Mouse (Mus musculus) forebrain, embryonic 10.5 days (tissue): ENCODE results near the gene Gm9903. TPM values are rescaled to one million over a fixed set of nuclear protein-coding genes. Genes with fewer than 3 reads are reported as not detected.

ENCODE experiments used
- DNase-seq: peaks from one replicate; pipeline ENCODE4 v3.0.0-alpha.2; 2017; ENCODE audit warnings: low spot score; ENCODE audit errors: extremely low spot score
- H3K27ac ChIP-seq: fragments of 300-500 bp; sonication (generic); 2 replicates; pipeline ENCODE4 v1.5.1; 2016; ENCODE audit warnings: mild to moderate bottlenecking
- H3K27me3 ChIP-seq: fragments of 300-500 bp; sonication (generic); 2 replicates; pipeline ENCODE4 v1.6.1; 2016; ENCODE audit warnings: mild to moderate bottlenecking; ENCODE audit not compliant: poor library complexity, severe bottlenecking
- H3K36me3 ChIP-seq: fragments of 300-500 bp; sonication (generic); replicated peaks from 2 replicates; pipeline ENCODE4 v1.6.1; 2016; ENCODE audit warnings: mild to moderate bottlenecking, moderate library complexity
- H3K4me1 ChIP-seq: fragments of 300-500 bp; sonication (generic); 2 replicates; pipeline ENCODE4 v1.6.1; 2016
- H3K4me3 ChIP-seq: fragments of 300-500 bp; sonication (generic); 2 replicates; pipeline ENCODE4 v1.5.1; 2016; ENCODE audit warnings: mild to moderate bottlenecking, moderate library complexity
- H3K9me3 ChIP-seq: fragments of 300-500 bp; sonication (generic); 2 replicates; pipeline ENCODE4 v1.6.1; 2016; ENCODE audit warnings: mild to moderate bottlenecking, moderate library complexity
- WGBS: fragments of 180-500 bp; shearing (Covaris S2); methylation state at CpG from one replicate; pipeline ENCODE4 v1.1.7; 2016; 5-methylcytosine and 5-hydroxymethylcytosine counted together
- polyA plus RNA-seq: library from polyadenylated mRNA; unstranded; fragments of >200 nt; fragmentation: Nextera tagmentation; extraction: Ambion mirVana; gene quantifications from 2 replicates; pipeline ENCODE4 v1.2.1, GENCODE M21; 2016

The Gm9903 gene
- polyA plus RNA-seq, 1 experiment from 2014 or later = 0.41 TPM

DNA sequence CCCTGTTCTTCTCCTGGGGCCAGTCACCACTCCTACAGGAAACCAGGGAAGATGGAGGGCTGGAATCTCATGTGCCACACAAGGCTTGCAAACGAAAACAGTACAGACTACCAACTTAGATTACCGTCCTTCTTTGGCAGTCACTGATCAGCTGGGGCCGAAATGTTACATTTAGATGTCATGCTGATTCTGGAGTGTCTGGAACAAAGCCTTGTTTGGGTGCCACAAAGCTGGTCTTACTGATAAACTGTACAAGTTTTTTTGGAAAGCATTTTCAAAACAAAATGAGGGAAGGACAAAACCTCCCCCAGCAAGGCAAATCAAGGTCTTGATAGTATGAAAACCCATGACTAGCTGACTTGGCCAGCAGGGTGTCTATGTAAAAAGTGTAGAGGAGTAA is 6.0 kb upstream of the Gm9903 start:
- no peaks in the 10 kb centered on the region for H3K27me3 ChIP-seq
- no peak overlapping the region for H3K27ac ChIP-seq
- 87% methylated on average over 3 of the region's 3 CpGs for WGBS
- DNase-seq = no peak
- no peak overlapping the region for H3K4me3 ChIP-seq
- H3K4me1 ChIP-seq = peaks cover 20% of the 10 kb centered on the region
- peaks cover 33% of the 10 kb centered on the region for H3K36me3 ChIP-seq
- H3K9me3 ChIP-seq = no peaks in the 10 kb centered on the region

DNA sequence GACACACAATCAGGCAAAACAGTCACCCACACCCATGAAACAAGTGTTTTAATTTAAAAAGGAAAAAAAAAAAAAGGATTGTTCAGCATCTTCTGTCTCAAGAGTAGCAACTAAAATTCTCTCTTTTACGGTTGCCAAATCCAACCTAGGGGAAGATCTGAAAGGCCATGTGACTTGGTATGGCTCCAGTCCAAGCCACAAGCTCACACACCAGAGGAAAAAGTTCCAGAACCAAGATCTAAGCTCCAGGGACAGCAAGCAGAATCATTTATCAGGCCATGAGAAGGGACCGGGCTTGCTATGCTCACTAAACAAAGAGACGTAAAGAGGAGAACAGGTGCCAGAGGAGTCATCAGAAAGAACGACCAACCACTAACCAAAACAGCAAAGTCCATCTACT is 1.8 kb upstream of the Gm9903 start:
- H3K9me3 ChIP-seq = no peaks in the 10 kb centered on the region
- 64% methylated on average over 4 of the region's 4 CpGs for WGBS
- H3K4me1 ChIP-seq = peaks cover 36% of the 10 kb centered on the region
- H3K4me3 ChIP-seq = peak overlapping the region; percentile 92
- peak overlapping the region; percentile 92; the same call in 1 of the 2 replicates for H3K27ac ChIP-seq
- DNase-seq = no peak
- H3K27me3 ChIP-seq = no peaks in the 10 kb centered on the region
- peaks cover 22% of the 10 kb centered on the region for H3K36me3 ChIP-seq

DNA sequence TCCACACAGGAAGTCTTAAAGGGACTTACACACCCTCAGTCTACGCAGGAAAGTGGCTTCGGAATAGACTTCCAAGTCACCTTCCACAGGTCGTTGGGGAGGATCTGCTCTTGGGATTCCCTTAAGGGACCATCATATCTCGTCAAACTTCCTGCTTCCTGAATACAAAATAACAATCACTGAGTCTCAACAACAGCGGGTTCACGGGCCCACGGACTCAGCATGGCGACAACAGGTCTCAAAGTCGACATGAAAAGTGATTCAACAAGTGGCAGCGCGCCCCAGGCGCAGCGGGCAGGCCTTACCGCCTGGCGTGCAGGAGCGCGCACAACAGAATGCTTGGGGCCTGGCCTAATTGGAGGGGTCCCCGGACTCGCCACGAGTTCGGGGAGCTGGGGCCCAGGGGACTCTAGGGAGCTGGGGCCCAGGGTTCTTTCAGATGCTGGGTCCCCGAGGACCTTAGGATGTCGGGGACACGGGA is 865 bp upstream of the Gm9903 start:
- peak; percentile 64 for DNase-seq
- H3K4me1 ChIP-seq = peaks cover 36% of the 10 kb centered on the region
- H3K27me3 ChIP-seq = no peaks in the 10 kb centered on the region
- no peaks in the 10 kb centered on the region for H3K9me3 ChIP-seq
- peak overlapping the region; percentile 92 for H3K27ac ChIP-seq
- peaks cover 14% of the 10 kb centered on the region for H3K36me3 ChIP-seq
- WGBS = 0% methylated on average over 24 of the region's 24 CpGs
- peak overlapping the region; percentile 92 for H3K4me3 ChIP-seq

DNA sequence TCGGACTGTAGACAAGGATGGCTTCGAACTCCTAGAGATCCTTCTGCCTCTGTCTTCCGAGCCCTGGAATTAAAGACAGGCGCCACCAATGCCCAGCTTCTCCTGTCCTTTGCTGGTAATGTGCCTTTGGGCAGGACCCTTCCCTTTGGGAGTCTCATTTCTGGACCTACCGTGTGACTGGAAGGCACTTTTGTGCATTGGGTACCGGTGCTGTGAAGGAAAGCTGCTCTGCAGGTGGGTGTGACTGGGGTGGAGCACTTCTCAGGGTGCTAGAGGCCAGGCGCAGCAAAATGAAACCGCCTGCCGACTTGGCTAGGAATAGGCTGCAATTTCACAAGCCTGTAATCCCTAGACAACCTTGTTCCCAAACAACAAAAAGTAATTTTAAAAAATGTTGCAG is 336 bp downstream of the Gm9903 start:
- DNase-seq = no peak
- peaks cover 16% of the 10 kb centered on the region for H3K36me3 ChIP-seq
- H3K4me3 ChIP-seq = peak overlapping the region; percentile 92
- H3K27me3 ChIP-seq = no peaks in the 10 kb centered on the region
- WGBS = 9% methylated on average over 9 of the region's 9 CpGs
- peaks cover 36% of the 10 kb centered on the region for H3K4me1 ChIP-seq
- H3K9me3 ChIP-seq = no peaks in the 10 kb centered on the region
- H3K27ac ChIP-seq = peak overlapping the region; percentile 92

DNA sequence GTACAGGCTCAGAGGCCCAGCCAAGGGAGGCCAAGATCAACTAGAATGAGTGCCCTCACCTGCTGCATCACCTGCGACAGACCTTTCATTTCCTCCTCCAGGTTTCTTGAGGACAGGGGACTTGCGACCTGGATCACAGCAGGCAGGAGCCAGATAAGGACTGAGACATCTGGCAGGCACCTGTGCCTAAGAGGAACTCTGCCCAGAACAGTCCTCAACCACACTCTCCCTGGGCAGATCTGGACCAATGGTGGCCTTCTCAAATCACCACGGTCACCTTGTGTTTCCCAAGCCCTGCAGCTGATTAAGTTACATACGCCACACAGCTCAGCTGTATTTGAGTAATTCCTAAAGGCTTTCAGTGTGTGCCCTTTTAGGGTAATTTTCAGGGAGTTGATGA is 890 bp downstream of the Gm9903 start:
- H3K4me3 ChIP-seq = peak overlapping the region; percentile 92
- H3K4me1 ChIP-seq = peaks cover 36% of the 10 kb centered on the region
- no peak for DNase-seq
- peaks cover 16% of the 10 kb centered on the region for H3K36me3 ChIP-seq
- H3K9me3 ChIP-seq = no peaks in the 10 kb centered on the region
- H3K27ac ChIP-seq = peak overlapping the region; percentile 92; the same call in 1 of the 2 replicates
- H3K27me3 ChIP-seq = no peaks in the 10 kb centered on the region
- 73% methylated on average over 4 of the region's 4 CpGs for WGBS

DNA sequence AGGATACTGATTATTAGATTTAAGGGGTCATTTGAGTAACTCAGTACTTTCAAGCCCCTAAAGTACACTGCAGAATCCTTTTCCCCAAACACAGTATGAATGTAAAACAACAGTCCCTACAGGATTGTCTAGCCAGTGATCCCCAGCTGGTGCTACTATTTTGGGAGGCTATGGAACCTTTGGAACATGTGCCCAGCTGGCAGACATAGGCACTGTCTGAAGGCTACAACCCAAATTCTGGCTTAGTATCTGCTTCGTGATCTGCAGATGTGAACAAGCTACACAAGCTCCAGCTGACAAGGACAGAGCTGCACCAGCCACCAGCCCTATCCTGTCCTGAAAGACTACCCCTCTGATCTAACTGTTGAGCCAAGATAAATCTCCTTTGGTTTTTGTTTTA is 2.8 kb downstream of the Gm9903 start:
- Histone ChIP-seq H3K36me3 (peaks cover 31% of the 10 kb centered on the region), H3K9me3 (no peaks in the 10 kb centered on the region), H3K4me3 (no peak overlapping the region), H3K27ac (no peak overlapping the region), H3K27me3 (no peaks in the 10 kb centered on the region), H3K4me1 (peaks cover 29% of the 10 kb centered on the region)
- WGBS = 96% methylated on average over 1 of the region's 1 CpGs
- no peak for DNase-seq

DNA sequence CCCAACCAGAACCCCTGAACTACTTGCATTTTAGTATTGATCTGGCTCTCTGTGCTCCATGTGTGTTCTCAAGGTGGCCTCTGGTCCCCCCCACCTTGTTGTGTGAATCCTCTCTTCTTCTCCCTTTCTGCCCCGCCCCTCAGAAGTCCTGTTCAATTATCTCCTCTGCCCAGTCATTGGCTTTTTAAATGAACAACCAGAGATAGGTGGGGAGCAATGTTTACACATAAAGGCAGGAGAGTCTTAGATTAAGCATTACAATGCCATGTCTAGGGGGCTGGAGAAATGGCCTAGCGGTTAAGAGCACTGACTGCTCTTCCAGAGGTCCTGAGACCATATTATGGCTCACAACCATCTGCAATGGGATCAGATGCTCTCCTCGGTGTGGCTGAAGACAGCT is 5.6 kb downstream of the Gm9903 start:
- peaks cover 6% of the 10 kb centered on the region for H3K4me1 ChIP-seq
- H3K27ac ChIP-seq = no peak overlapping the region
- no peak for DNase-seq
- H3K36me3 ChIP-seq = peaks cover 56% of the 10 kb centered on the region
- no peak overlapping the region for H3K4me3 ChIP-seq
- H3K27me3 ChIP-seq = no peaks in the 10 kb centered on the region
- no peaks in the 10 kb centered on the region for H3K9me3 ChIP-seq
- 92% methylated on average over 3 of the region's 3 CpGs for WGBS

DNA sequence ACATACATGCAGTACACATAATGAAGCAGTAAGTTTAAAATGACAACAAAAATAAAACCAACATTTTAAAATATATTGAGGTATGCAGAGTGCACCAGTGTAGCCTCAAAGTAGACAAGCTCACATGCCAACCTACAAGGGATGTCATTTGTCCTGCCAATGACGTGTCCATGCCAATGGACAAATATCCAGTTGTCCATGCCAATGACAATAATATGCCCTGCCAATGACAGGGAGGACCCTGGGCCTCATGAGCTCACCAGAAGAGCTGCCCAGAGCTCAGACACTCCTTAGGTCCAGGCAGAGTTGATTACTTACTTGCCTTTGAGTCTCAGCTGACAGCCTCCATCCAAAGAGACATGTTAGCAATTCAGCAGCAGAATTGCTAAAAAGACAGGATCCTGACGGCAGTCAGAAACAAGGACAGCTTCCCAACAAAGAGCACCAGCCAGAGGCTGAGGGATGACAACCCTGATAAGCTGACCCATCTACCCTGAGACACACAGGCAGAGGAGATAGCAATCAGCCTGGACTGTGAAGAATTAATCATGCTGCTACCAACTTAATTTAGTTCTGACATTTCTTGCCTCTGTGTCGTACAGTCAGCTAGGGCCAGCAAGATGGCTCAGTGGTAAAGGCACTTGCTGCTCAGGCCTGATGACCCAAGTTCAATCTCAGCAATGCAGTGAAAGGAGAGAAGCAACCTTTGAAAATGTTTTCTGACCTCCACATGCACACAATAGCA is 8.1 kb downstream of the Gm9903 start:
- Histone ChIP-seq H3K27ac (no peak overlapping the region), H3K4me3 (no peak overlapping the region), H3K4me1 (no peaks in the 10 kb centered on the region), H3K36me3 (peaks cover 80% of the 10 kb centered on the region), H3K27me3 (no peaks in the 10 kb centered on the region), H3K9me3 (no peaks in the 10 kb centered on the region)
- DNase-seq = no peak
- 92% methylated on average over 3 of the region's 3 CpGs for whole genome bisulfite sequencing

DNA sequence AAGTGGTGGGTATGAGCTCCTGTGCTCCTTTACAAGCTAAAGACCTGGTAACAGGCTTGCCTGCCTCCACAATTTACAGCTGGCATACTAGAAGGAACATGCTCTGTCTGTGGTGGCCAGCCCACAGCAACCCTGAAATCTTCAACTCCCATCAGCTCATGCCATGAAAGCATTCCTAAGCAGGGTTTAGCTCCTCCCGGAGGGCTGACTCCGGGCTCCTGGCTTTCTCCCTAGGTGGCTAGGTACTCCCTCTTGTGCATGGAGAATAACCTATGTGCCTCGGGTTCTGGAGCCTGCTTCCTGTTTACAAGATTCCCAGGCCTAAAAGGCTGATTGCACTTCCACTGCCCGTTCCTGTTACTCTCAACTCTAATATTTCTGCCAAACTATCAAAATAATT is 9.1 kb downstream of the Gm9903 start:
- Histone ChIP-seq H3K9me3 (no peaks in the 10 kb centered on the region), H3K4me3 (no peak overlapping the region), H3K4me1 (no peaks in the 10 kb centered on the region), H3K27ac (no peak overlapping the region), H3K36me3 (peaks cover 90% of the 10 kb centered on the region), H3K27me3 (no peaks in the 10 kb centered on the region)
- DNase-seq = no peak
- 84% methylated on average over 4 of the region's 4 CpGs for WGBS

DNA sequence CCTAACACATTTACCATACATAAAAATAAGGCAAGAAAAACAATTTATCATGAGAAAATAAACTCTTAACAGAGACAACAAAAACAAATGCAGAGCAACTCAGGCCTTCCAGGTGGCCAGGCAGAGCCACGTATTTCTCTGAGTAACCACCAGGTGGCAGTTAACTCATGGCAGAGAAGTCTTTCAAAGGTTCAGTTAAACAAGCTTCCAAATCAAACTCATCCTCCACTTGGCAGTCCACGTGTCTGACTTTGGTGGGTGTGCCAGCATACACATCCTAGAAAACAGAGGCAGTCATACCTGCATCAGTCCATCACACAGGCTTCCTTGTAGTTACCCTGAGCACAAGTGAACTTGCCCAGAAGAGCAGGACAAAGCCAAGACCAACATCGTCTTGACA is 10.9 kb downstream of the Gm9903 start:
- DNase-seq = peak; percentile 32
- peaks cover 94% of the 10 kb centered on the region for H3K36me3 ChIP-seq
- H3K4me3 ChIP-seq = no peak overlapping the region
- no peaks in the 10 kb centered on the region for H3K9me3 ChIP-seq
- 62% methylated on average over 3 of the region's 3 CpGs for WGBS
- H3K27ac ChIP-seq = no peak overlapping the region
- H3K27me3 ChIP-seq = no peaks in the 10 kb centered on the region
- H3K4me1 ChIP-seq = no peaks in the 10 kb centered on the region

DNA sequence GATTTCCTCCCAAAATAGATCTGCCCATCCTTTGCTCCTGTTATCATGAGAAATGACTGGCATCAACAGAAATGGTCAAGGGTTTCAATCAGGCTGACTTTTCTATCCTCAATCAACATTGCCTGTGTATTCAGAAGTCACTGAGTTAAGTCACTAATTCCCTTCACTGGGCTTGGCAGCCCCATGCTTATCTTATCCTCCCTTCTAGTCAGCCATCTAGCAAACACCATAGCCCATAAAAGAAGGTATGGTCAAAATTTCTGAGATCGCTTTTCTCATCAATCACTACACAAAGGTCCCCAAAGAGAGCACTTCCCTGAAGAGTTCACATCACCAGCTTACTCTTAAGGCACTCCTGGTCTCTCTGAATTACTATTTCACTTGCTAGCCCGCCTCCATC is 21.3 kb downstream of the Gm9903 start:
- peaks cover 74% of the 10 kb centered on the region for H3K36me3 ChIP-seq

DNA sequence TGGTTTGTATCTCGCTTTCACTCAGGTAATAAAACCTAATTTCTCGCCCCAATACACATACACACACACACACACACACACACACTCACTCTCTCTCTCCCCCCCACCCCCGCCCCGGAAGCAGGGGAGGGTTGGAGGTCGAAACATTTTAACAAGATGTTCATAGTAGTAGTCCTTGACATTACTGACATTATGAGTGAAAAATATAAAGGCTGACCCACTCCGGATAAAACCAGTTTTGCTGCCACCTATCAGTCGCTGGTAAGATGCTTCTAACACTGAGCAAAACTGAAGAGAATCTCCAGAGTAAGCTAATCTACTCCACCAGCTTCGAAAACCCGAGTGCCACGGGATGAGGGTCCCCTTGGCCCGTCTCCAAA is 21.8 kb downstream of the Gm9903 start:
- DNase-seq = no peak
- H3K36me3 ChIP-seq = peaks cover 69% of the 10 kb centered on the region
- H3K4me1 ChIP-seq = peaks cover 49% of the 10 kb centered on the region
- under 1% methylated on average over 11 of the region's 11 CpGs for WGBS
- peak overlapping the region; percentile 78 for H3K4me3 ChIP-seq
- H3K27ac ChIP-seq = peak overlapping the region; percentile 99
- no peaks in the 10 kb centered on the region for H3K27me3 ChIP-seq
- H3K9me3 ChIP-seq = no peaks in the 10 kb centered on the region

More for the DNA sequence above, 21.3 kb downstream of the Gm9903 start:
- DNase-seq = no peak
- Histone ChIP-seq H3K4me1 (peaks cover 44% of the 10 kb centered on the region), H3K9me3 (no peaks in the 10 kb centered on the region), H3K27ac (peak overlapping the region; percentile 99), H3K27me3 (no peaks in the 10 kb centered on the region), H3K4me3 (peak overlapping the region; percentile 78)
- 27% methylated on average over 2 of the region's 2 CpGs for WGBS

DNA sequence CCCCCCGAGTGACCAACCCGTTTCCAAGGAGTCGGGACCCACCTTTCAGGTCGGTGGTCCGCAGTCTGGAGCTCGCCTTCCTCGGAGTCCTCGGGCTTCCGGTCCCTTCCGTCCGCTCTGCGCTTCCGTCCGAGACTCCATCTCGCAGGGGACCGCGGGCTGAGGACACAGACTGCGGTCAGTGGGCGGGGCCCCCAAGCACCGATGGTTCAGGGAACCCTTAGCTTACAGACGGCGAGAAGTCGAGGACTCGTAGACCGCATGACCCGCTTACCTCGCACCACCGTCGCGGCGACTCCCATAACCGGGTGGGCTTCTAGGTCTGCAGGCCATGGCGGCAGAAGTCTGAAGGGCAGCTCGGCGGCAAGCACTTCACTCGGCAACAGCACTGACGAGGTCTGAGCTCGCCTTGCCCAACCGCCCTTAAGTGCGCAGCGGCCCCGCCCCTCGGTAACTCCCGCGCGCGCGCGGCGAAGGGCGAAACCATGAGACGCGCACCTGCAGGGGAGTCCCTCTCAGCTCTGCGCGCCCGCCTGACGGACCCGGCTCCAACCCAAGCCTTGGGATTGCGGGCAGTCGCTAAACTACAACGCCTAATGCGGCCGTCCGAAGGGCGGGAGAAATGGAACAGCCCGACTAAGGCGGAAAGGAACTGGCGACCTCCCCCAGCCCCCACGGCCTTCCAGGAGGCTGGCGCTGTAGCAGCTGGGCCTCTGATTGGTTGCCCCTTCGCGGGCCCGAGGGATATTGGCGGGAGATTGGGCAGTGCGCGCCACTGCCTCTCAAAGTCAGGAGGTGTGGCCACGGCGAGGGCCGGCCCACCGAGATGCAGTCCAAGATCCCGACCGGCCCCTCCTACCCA is 22.4 kb downstream of the Gm9903 start, which contains the start of gene Slbp:
Slbp (minus strand) TSS at position 654 of the 862 bp plus-strand sequence.
- Histone ChIP-seq H3K4me3 (peak within 1 kb of the TSS; percentile 78), H3K27ac (peak within 1 kb of the TSS; percentile 99), H3K9me3 (no peaks in the 10 kb centered on the region), H3K36me3 (peaks cover 63% of the 10 kb centered on the region), H3K27me3 (no peaks in the 10 kb centered on the region), H3K4me1 (peaks cover 55% of the 10 kb centered on the region)
- under 1% methylated on average over 82 of the region's 82 CpGs for WGBS
- peak; percentile 98 for DNase-seq
